Mouse (Mus musculus) bone marrow, adult 2 months (tissue): ENCODE data around the gene Ercc6l2.

Experiments
- CTCF ChIP-seq: fragments of 200-500 bp; IDR thresholded peaks from 2 replicates; pipeline ENCODE4 v1.5.1; 2011; ENCODE audit warnings: low read length, control low read depth; ENCODE audit not compliant: control insufficient read depth, insufficient read depth
- POLR2A ChIP-seq: fragments of 200-500 bp; IDR thresholded peaks from 2 replicates; pipeline ENCODE4 v1.6.1; 2011; ENCODE audit warnings: low read depth, mild to moderate bottlenecking, control low read depth, low read length, borderline replicate concordance; ENCODE audit not compliant: control insufficient read depth

DNA sequence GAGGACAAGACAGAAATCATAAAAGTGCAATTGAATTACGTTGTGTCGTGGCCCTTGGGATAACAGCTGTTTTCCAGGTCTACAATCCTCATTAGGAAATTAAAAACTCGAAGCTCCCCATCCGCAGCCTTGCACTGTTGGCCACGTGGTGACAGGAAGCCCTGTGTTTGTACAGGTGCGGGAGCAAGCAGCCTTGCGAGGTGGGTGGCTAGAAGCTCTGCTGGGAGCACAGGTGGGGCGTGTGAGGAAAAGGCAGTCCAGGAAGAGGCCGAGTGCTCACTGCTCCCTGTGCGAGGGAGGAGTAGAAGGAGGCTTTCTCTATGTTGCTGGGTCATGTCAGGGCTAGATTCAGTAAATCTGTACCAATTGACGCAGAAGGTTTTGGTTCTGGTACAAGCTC lies 49.0 kb upstream of the Ercc6l2 start:
- TF ChIP-seq POLR2A = no peak
- TF ChIP-seq CTCF = no peak
